Mouse (Mus musculus) cerebellum, adult 2 months (tissue): Measurements from ENCODE around the gene D430042O09Rik.

Source experiments
- CTCF ChIP-seq: fragments of 200-500 bp; IDR thresholded peaks from 2 replicates; pipeline ENCODE4 v1.5.1; 2011; ENCODE audit warnings: low read depth, mild to moderate bottlenecking, control low read depth, low read length, moderate library complexity, borderline replicate concordance; ENCODE audit not compliant: insufficient read depth
- POLR2A ChIP-seq: fragments of 200-500 bp; IDR thresholded peaks from 2 replicates; pipeline ENCODE4 v1.6.1; 2011; ENCODE audit warnings: low read length, control low read depth, borderline replicate concordance; ENCODE audit not compliant: insufficient read depth

GRCm38 (mm10) chr7:125733791-125734190 lies 26.1 kb downstream of the D430042O09Rik start:
- TF ChIP-seq CTCF (no peak), POLR2A (no peak)
